Mouse (Mus musculus) kidney, embryonic 16.5 days (tissue): ENCODE results near the gene Gpr107. TPM values are rescaled to one million over a fixed set of nuclear protein-coding genes. Genes with fewer than 3 reads are reported as not detected.

Experiments used
- ATAC-seq: fragments of 200-750 bp; cut with Nextera tagmentation; 2 replicates; pipeline ENCODE4 v1.8.0; 2017; ENCODE audit warnings: moderate TSS enrichment; ENCODE audit not compliant: low FRiP score, low TSS enrichment
- H3K27ac ChIP-seq: fragments of 300-500 bp; sonication (generic); 2 replicates; pipeline ENCODE4 v1.5.1; 2014; ENCODE audit warnings: low read length
- H3K27me3 ChIP-seq: fragments of 300-500 bp; sonication (generic); 2 replicates; pipeline ENCODE4 v1.6.1; 2014; ENCODE audit warnings: low read length, control low read depth, mixed read lengths; ENCODE audit not compliant: insufficient read depth
- H3K36me3 ChIP-seq: fragments of 300-500 bp; sonication (generic); 2 replicates; pipeline ENCODE4 v1.6.1; 2014; ENCODE audit warnings: low read length, control low read depth, mixed read lengths; ENCODE audit not compliant: insufficient read depth
- H3K4me1 ChIP-seq: fragments of 300-500 bp; sonication (generic); 2 replicates; pipeline ENCODE4 v1.6.1; 2014; ENCODE audit warnings: low read length, control low read depth, mixed read lengths; ENCODE audit not compliant: insufficient read depth
- H3K4me2 ChIP-seq: fragments of 300-500 bp; sonication (generic); replicated peaks from 2 replicates; pipeline ENCODE4 v1.6.1; 2014; ENCODE audit warnings: low read depth, low read length
- H3K4me3 ChIP-seq: fragments of 300-500 bp; sonication (generic); 2 replicates; pipeline ENCODE4 v1.5.1; 2014; ENCODE audit warnings: mild to moderate bottlenecking, low read length
- H3K9ac ChIP-seq: fragments of 300-500 bp; sonication (generic); replicated peaks from 2 replicates; pipeline ENCODE4 v1.6.1; 2014; ENCODE audit warnings: low read length
- H3K9me3 ChIP-seq: fragments of 300-500 bp; sonication (generic); 2 replicates; pipeline ENCODE4 v1.6.1; 2016; ENCODE audit warnings: low read length, control low read depth
- WGBS: fragments of 180-500 bp; shearing (Covaris S2); extraction: QIAGEN DNeasy Blood & Tissue Kit; methylation state at CpG from one replicate; pipeline ENCODE4 v1.1.7; 2014; 5-methylcytosine and 5-hydroxymethylcytosine counted together
- polyA plus RNA-seq: library from polyadenylated mRNA; unstranded; fragments of >200 nt; fragmentation: Nextera tagmentation; extraction: Ambion mirVana; gene quantifications from 2 replicates; pipeline ENCODE4 v1.2.1, GENCODE M21; 2015

The Gpr107 gene
- polyA plus RNA-seq = 38.3 and 41.6 TPM in 2 replicates

DNA sequence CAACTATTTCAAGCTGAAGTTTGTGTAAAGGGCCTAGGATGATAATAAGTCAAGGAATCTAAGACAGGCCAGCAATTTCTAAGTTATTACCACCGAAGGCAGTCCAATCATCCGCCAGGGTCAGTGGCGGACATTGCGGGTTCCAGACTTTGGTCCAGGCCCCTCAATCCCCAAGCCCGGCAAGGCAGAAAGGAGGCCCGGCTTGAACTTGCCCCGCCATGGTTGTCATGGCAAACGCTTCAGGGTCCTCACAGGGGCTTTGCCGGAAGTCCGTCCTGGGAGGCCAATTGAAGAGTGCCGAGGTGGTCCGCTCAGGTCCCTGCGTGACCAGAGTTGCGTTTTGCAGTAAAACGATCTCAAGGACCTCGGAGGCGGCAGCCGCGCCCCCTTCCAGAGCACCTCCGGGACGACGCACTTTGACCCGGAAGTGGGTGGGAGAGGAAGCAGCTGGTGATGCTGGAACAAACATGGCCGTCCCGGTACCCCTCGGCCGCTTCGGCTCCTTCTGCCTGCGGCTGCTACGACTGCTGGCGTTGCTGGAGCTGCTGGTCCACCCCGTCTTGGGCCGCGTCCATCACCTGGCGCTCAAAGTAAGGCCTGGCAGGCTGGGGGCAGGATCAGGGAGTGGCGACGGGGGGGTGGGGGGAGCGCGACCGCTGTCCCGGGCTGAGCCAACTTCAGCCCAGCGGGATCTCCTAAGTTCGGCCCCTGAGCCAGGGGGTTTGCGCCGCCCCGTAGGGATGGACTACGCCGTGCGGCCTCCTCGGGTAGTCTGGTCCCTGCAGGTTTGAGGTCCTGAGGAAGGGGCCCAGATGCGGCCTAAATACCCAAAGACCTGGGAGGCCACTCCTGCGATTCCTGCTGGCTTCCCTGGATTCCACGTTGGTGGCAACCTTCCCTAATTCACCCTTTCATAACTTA is at the start of gene Gpr107:
TSS of gene Gpr107 (plus strand) at position 425 of the 921 bp plus-strand sequence.
- no peaks in the 10 kb centered on the region for H3K27me3 ChIP-seq
- peak; percentile 95 for ATAC-seq
- under 1% methylated on average over 53 of the region's 53 CpGs for WGBS
- peak within 1 kb of the TSS; percentile 83 for H3K9ac ChIP-seq
- peak within 1 kb of the TSS; percentile 82 for H3K4me3 ChIP-seq
- H3K27ac ChIP-seq = peak within 1 kb of the TSS; percentile 72
- H3K36me3 ChIP-seq = peaks cover 5% of the 10 kb centered on the region
- peak within 1 kb of the TSS; percentile 62 for H3K4me2 ChIP-seq
- H3K9me3 ChIP-seq = no peaks in the 10 kb centered on the region
- H3K4me1 ChIP-seq = peaks cover 20% of the 10 kb centered on the region

DNA sequence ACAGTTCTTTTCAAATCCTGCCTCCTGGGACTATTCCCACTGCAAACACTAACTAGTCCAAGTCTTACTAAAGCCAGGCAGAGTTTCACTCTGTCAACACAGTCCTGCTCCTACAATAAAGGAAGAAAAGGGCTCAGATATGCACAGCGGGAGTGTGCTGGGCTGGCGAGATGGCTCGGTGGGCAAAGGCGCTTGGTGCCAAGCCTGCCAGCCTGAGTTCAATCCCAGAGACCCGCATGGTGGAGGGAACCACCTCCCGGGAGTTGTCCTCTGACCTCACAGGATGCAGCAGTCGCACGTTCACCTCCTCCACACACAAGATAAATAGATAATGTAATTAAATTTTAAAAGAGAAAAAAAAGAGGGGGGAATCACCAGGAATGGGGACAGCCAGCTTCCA is 48.8 kb upstream of the Gpr107 start:
- Histone ChIP-seq H3K27ac (no peak overlapping the region), H3K9ac (no peak overlapping the region), H3K4me3 (no peak overlapping the region), H3K27me3 (no peaks in the 10 kb centered on the region), H3K9me3 (no peaks in the 10 kb centered on the region), H3K36me3 (peaks cover 6% of the 10 kb centered on the region; the same call in 1 of the 2 replicates), H3K4me1 (peaks cover 23% of the 10 kb centered on the region), H3K4me2 (no peak overlapping the region)
- ATAC-seq = no peak
- WGBS = 48% methylated on average over 8 of the region's 8 CpGs

DNA sequence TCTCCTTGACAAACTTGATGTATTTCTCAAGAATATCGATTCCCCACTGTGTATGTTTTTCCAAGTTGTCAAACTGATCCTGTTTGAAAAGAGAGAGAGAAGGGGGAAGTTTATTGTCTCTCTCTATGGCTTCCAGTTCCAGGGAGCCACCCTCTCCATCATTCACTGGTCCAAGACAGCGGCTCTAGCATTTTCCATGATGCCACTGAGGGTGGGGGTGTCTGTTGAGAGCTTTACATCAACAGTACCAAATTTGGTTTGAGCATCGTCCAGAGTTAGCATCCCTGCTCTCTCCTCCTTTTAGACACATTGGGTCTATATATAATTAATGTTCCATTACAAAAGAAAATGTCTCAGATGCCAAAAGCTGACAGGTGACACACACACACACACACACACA is 46.8 kb upstream of the Gpr107 start:
- Histone ChIP-seq H3K4me2 (no peak overlapping the region), H3K9me3 (no peaks in the 10 kb centered on the region), H3K36me3 (peaks cover 1% of the 10 kb centered on the region; the same call in 1 of the 2 replicates), H3K27me3 (no peaks in the 10 kb centered on the region), H3K27ac (no peak overlapping the region), H3K4me1 (peaks cover 18% of the 10 kb centered on the region), H3K4me3 (no peak overlapping the region), H3K9ac (no peak overlapping the region)
- ATAC-seq = no peak
- 49% methylated on average over 3 of the region's 3 CpGs for WGBS

DNA sequence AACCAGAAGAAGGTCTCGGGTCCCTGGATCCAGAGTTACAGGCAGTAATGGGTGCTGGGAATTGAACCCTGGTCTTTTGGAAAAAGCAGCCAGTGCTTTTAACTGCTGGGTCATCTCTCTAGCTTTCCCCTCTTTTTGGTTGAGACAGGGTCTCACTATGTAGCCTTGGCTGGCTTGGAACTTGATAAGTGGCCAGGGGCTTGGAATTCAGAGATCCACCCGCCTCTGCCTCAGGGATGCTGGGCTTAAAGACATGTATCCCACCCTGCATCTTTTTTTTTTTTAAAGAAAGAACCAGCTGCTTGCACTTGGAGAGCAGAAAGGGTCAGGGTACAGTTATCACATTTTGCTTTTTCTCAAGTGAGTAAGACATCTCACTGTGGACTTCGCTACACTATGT is 46.1 kb upstream of the Gpr107 start:
- H3K36me3 ChIP-seq = no peaks in the 10 kb centered on the region
- H3K9me3 ChIP-seq = no peaks in the 10 kb centered on the region
- no peak for ATAC-seq
- H3K27ac ChIP-seq = no peak overlapping the region
- H3K4me3 ChIP-seq = no peak overlapping the region
- WGBS = 98% methylated on average over 3 of the region's 3 CpGs
- H3K9ac ChIP-seq = no peak overlapping the region
- no peaks in the 10 kb centered on the region for H3K27me3 ChIP-seq
- no peak overlapping the region for H3K4me2 ChIP-seq
- peaks cover 18% of the 10 kb centered on the region for H3K4me1 ChIP-seq

DNA sequence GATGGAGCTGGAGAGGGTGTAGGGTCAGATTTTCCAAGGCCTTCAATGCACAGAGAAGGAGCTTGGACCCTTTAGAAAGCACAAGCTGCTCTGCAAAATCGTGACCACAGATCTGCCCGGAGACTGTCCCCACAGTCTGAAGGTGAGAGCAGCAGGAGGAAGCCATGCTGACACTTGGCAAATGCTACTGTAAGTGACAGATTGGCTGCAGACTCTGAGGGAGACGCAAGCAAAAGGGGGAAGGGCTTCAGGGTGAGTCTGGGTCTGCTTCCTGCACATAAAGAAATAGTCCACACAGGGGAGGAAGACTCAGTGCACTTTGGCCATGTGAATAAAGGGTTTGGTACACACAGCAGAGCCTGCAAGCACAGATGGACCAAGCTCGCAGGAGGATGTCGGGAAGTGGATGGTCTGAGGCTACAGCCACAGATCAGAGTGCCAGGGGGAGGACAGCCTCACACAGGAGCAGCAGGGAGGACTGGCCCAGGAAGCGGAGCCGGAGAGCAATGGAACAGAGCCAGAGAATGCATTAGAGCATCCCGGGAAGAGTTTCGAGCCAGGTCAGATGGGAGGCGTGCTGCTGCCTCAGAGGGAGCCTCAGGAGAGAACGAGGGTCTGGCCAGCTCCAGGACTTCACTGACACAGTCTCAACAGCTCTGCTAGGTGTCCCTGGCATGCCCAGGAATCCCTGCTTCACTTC is 45.3 kb upstream of the Gpr107 start:
- Histone ChIP-seq H3K27me3 (no peaks in the 10 kb centered on the region), H3K4me2 (no peak overlapping the region; the same call in 1 of the 2 replicates), H3K4me1 (peaks cover 18% of the 10 kb centered on the region), H3K36me3 (no peaks in the 10 kb centered on the region), H3K4me3 (no peak overlapping the region), H3K27ac (peak overlapping the region; percentile 16; the same call in 1 of the 2 replicates), H3K9ac (peak overlapping the region; percentile 42), H3K9me3 (no peaks in the 10 kb centered on the region)
- ATAC-seq = peak; percentile 63; the same call in 1 of the 2 replicates
- 31% methylated on average over 11 of the region's 11 CpGs for WGBS

DNA sequence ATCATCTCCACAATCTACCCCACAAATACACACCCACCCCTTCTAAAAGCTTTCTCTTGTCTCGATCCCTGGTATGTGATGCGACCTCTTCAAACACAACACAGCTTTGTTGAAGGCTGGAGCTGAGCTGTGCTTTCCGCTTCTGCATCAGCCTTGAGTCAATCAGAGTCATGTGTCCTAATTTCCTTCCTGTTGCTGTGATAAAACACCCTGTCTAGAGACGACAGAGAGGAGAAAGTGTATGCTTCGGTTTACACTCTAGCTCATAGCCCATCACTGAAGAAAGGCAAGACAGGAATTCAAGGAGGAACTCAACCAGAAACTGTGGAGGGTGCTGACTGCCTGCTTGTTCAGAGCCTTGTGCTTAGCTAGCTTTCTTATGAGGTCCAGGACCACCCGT is 43.9 kb upstream of the Gpr107 start:
- H3K9ac ChIP-seq = no peak overlapping the region
- H3K27me3 ChIP-seq = no peaks in the 10 kb centered on the region
- H3K27ac ChIP-seq = 0 out of 2 replicates have a peak overlapping the region, but pooled peaks have one; percentile 31
- no peaks in the 10 kb centered on the region for H3K36me3 ChIP-seq
- no peaks in the 10 kb centered on the region for H3K9me3 ChIP-seq
- no peak for ATAC-seq
- no peak overlapping the region for H3K4me2 ChIP-seq
- H3K4me1 ChIP-seq = peaks cover 22% of the 10 kb centered on the region
- WGBS = 66% methylated on average over 6 of the region's 6 CpGs
- no peak overlapping the region for H3K4me3 ChIP-seq

DNA sequence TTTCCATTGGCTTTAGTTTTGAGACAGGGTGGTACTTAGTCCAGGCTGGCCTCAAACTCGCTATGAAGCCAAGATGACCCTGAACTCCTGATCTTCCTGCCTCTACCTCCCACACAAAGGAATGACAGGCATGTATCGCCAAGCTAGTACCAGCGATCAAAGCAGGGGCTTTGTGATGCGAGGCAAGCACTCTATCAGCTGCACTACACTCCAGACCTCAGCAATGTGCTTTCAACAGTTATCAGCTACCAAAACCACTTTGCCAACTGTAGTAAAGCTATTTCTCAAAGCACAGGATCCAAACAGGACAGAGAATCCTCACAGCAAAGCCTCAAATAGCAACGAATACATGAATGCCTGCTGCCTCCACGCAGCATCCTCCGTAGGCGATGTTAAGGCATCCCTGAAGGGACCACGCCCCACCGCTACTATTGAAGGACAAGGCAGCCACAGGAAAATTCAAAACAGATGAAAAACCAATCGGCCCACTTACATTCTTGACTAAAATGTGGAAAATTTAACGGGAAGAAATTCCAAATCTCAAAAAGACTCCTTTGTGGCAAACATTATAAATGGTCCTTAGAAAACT is 42.1 kb upstream of the Gpr107 start:
- no peak for ATAC-seq
- H3K9me3 ChIP-seq = no peaks in the 10 kb centered on the region
- H3K4me1 ChIP-seq = peaks cover 24% of the 10 kb centered on the region
- 0 out of 2 replicates have a peak, but pooled peaks cover 4% of the 10 kb centered on the region for H3K36me3 ChIP-seq
- no peak overlapping the region for H3K9ac ChIP-seq
- H3K27ac ChIP-seq = no peak overlapping the region
- no peak overlapping the region for H3K4me2 ChIP-seq
- H3K27me3 ChIP-seq = no peaks in the 10 kb centered on the region
- 75% methylated on average over 12 of the region's 12 CpGs for WGBS
- H3K4me3 ChIP-seq = no peak overlapping the region

DNA sequence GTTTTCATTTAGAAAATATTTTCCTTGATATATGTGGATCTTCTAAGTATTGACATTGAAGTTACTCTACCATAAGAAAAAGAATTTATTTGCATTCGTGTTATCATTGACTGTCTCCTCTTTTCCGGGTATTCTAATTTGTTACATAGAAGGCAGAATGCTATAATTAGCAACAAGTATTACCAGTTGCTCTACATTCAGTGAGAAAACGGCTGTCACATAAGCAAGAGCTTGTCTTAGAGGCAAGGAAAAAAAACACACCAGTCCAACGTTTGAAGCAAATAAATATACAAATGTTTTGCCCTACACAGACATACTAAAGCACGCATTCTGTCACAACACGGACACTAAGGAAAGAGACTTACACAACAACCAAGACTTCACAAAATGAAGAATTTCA is 40.4 kb upstream of the Gpr107 start:
- peaks cover 35% of the 10 kb centered on the region for H3K4me1 ChIP-seq
- H3K9me3 ChIP-seq = no peaks in the 10 kb centered on the region
- no peak overlapping the region for H3K27ac ChIP-seq
- ATAC-seq = no peak
- H3K9ac ChIP-seq = no peak overlapping the region
- no peaks in the 10 kb centered on the region for H3K27me3 ChIP-seq
- H3K4me2 ChIP-seq = no peak overlapping the region
- WGBS = 70% methylated on average over 6 of the region's 6 CpGs
- no peak overlapping the region for H3K4me3 ChIP-seq
- H3K36me3 ChIP-seq = 0 out of 2 replicates have a peak, but pooled peaks cover 4% of the 10 kb centered on the region

DNA sequence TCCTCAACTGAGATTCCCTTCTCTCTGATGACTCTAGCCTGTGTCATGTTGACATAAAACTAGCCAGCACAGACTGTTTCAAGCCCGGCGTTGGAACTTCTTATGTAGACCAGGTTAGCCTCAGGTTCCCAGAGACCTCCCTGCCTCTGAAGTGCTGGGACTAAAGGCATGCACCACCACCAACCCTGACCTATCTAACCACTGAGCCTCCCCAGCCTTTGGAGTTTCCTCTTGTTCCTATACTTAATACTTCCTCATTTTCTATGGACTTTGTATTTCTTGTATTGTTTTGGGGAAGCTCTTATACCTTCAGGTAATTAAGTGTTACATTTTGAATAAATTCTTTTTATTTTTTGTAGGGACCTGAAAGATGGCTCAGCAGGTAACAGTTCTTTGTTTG is 37.9 kb upstream of the Gpr107 start:
- H3K4me3 ChIP-seq = no peak overlapping the region
- no peak overlapping the region for H3K27ac ChIP-seq
- H3K4me2 ChIP-seq = no peak overlapping the region
- peaks cover 21% of the 10 kb centered on the region for H3K4me1 ChIP-seq
- 84% methylated on average over 2 of the region's 2 CpGs for WGBS
- no peaks in the 10 kb centered on the region for H3K9me3 ChIP-seq
- H3K27me3 ChIP-seq = no peaks in the 10 kb centered on the region
- H3K36me3 ChIP-seq = 0 out of 2 replicates have a peak, but pooled peaks cover 4% of the 10 kb centered on the region
- no peak for ATAC-seq
- no peak overlapping the region for H3K9ac ChIP-seq
